Mouse (Mus musculus): ENCODE results near the gene Mst1. TPM values are rescaled to one million over a fixed set of nuclear protein-coding genes. Genes with fewer than 3 reads are reported as not detected.

Mst1 gene
- polyA plus RNA-seq, 1 experiment from 2014 or later = 1.8 TPM

GRCm38 (mm10) chr9:108126436-108127180 is 46.4 kb downstream of the Mst1 start:
- H3K36me3 ChIP-seq (ENCODE audit: control insufficient read depth, insufficient read depth, low read length) = no peaks in the 10 kb centered on the region
- no peak overlapping the region for H3K27ac ChIP-seq (ENCODE audit: low read depth, low read length)
- no peak overlapping the region for H3K9ac ChIP-seq (ENCODE audit: low read depth, low read length)
- no peak overlapping the region for H3K4me2 ChIP-seq
- no peak overlapping the region for H3K4me3 ChIP-seq (ENCODE audit: low read depth, low read length)
- H3K4me1 ChIP-seq (ENCODE audit: control insufficient read depth, insufficient read depth, low read length) = 0 out of 2 replicates have a peak, but pooled peaks cover 5% of the 10 kb centered on the region
- peaks cover 8% of the 10 kb centered on the region for H3K27me3 ChIP-seq (ENCODE audit: control insufficient read depth, insufficient read depth, low read length)
- no peak for ATAC-seq (replicated peaks; ENCODE audit: insufficient number of reproducible peaks, low FRiP score, low TSS enrichment)
- no peaks in the 10 kb centered on the region for H3K9me3 ChIP-seq (replicated peaks; ENCODE audit: control insufficient read depth, low read length)
- 81% methylated on average over 17 of the region's 17 CpGs for WGBS (ENCODE audit: insufficient replicate concordance)

DNA sequence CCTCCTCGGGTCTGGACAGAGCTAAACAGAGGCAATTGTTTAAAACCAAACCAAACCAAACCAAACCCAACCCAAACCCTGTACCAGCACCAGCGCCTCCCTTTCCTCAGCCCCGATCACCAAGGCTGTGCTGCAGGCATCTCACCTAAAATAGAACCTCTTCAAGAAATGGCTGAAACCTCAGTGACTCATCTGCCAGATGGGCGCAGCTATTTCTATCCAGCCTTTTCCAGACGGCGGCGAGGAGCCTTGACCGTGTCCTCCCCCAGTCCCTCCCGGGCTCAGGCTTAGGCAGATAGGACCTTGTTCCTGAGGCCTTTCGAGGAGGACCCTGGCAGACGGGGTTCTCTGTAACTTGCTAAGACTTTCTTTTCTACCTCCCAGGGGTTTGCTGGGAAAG is 48.0 kb downstream of the Mst1 start:
- no peaks in the 10 kb centered on the region for H3K36me3 ChIP-seq (ENCODE audit: control insufficient read depth, insufficient read depth, low read length)
- no peak overlapping the region for H3K27ac ChIP-seq (ENCODE audit: low read depth, low read length)
- no peak overlapping the region for H3K4me2 ChIP-seq
- H3K4me1 ChIP-seq (ENCODE audit: control insufficient read depth, insufficient read depth, low read length) = 0 out of 2 replicates have a peak, but pooled peaks cover 5% of the 10 kb centered on the region
- H3K9ac ChIP-seq (ENCODE audit: low read depth, low read length) = no peak overlapping the region
- H3K27me3 ChIP-seq (ENCODE audit: control insufficient read depth, insufficient read depth, low read length) = peaks cover 8% of the 10 kb centered on the region
- ATAC-seq (replicated peaks; ENCODE audit: insufficient number of reproducible peaks, low FRiP score, low TSS enrichment) = no peak
- WGBS (ENCODE audit: insufficient replicate concordance) = 63% methylated on average over 11 of the region's 11 CpGs
- no peak overlapping the region for H3K4me3 ChIP-seq (ENCODE audit: low read depth, low read length)
- H3K9me3 ChIP-seq (replicated peaks; ENCODE audit: control insufficient read depth, low read length) = no peaks in the 10 kb centered on the region

DNA sequence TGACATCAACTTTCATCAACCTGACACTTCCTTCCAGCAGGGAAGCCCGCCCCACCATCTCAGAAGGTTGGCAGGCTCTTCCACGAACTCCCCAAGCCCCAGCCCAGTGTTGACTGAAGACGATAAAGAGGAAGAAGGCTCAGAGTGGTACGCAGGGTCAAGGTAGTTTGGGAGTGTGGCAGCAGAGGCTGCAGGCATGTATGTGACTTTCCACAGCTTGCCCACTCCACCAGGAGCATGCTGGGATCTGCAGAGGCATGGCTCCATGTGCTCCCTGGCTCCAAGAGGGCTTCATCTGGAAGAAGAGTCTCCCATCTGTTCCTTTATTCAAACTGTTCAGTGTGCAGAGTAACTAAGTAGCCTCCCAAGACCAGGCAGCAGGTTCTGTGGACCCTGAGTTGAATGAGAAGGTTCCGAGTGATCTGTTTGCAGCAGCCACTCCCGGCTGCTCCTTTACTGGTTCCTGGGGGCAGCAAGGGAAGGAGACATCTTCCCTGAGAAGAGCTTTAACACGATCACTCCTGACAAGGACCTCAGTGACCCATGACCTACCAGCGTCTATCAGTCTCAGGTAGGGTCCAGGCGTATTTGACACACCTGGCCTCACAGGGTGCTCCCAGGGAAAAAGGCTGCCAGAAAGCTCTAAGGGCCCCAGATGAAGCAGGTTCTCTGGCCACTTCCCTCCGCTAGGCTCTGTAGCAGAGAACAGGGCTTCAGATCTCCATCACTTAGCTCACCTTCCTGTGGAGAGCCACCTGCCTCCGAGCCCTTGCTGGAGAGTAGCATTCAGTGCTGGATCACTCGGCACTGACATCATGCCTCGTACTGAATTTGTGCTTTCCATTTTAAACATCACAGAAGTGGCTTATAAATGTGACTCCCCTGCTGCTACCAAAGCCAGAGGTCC is 49.1 kb downstream of the Mst1 start:
- 67% methylated on average over 13 of the region's 13 CpGs for WGBS (ENCODE audit: insufficient replicate concordance)
- H3K4me3 ChIP-seq (ENCODE audit: low read depth, low read length) = no peak overlapping the region
- H3K9me3 ChIP-seq (replicated peaks; ENCODE audit: control insufficient read depth, low read length) = no peaks in the 10 kb centered on the region
- 0 out of 2 replicates have a peak, but pooled peaks cover 5% of the 10 kb centered on the region for H3K4me1 ChIP-seq (ENCODE audit: control insufficient read depth, insufficient read depth, low read length)
- no peaks in the 10 kb centered on the region for H3K36me3 ChIP-seq (ENCODE audit: control insufficient read depth, insufficient read depth, low read length)
- H3K27me3 ChIP-seq (ENCODE audit: control insufficient read depth, insufficient read depth, low read length) = peaks cover 8% of the 10 kb centered on the region
- no peak overlapping the region for H3K4me2 ChIP-seq
- ATAC-seq (replicated peaks; ENCODE audit: insufficient number of reproducible peaks, low FRiP score, low TSS enrichment) = no peak
- no peak overlapping the region for H3K9ac ChIP-seq (ENCODE audit: low read depth, low read length)
- no peak overlapping the region for H3K27ac ChIP-seq (ENCODE audit: low read depth, low read length)

- Histone ChIP-seq H3K4me3 (ENCODE audit: low read depth, low read length) (no peak overlapping the region), H3K9ac (ENCODE audit: low read depth, low read length) (no peak overlapping the region), H3K4me1 (ENCODE audit: control insufficient read depth, insufficient read depth, low read length) (0 out of 2 replicates have a peak, but pooled peaks cover 5% of the 10 kb centered on the region), H3K4me2 (no peak overlapping the region), H3K27ac (ENCODE audit: low read depth, low read length) (no peak overlapping the region), H3K9me3 (replicated peaks; ENCODE audit: control insufficient read depth, low read length) (no peaks in the 10 kb centered on the region), H3K27me3 (ENCODE audit: control insufficient read depth, insufficient read depth, low read length) (peaks cover 8% of the 10 kb centered on the region), H3K36me3 (ENCODE audit: control insufficient read depth, insufficient read depth, low read length) (no peaks in the 10 kb centered on the region)
- WGBS (ENCODE audit: insufficient replicate concordance) = 78% methylated on average over 5 of the region's 5 CpGs
- ATAC-seq (replicated peaks; ENCODE audit: insufficient number of reproducible peaks, low FRiP score, low TSS enrichment) = no peak
Observed at GRCm38 (mm10) chr9:108131502-108131901, 51.3 kb downstream of the Mst1 start.

GRCm38 (mm10) chr9:108132373-108132772 is 52.1 kb downstream of the Mst1 start:
- no peak overlapping the region for H3K27ac ChIP-seq (ENCODE audit: low read depth, low read length)
- no peak overlapping the region for H3K4me3 ChIP-seq (ENCODE audit: low read depth, low read length)
- H3K4me1 ChIP-seq (ENCODE audit: control insufficient read depth, insufficient read depth, low read length) = peaks cover 8% of the 10 kb centered on the region
- no peak for ATAC-seq (replicated peaks; ENCODE audit: insufficient number of reproducible peaks, low FRiP score, low TSS enrichment)
- no peaks in the 10 kb centered on the region for H3K9me3 ChIP-seq (replicated peaks; ENCODE audit: control insufficient read depth, low read length)
- H3K9ac ChIP-seq (ENCODE audit: low read depth, low read length) = no peak overlapping the region
- H3K4me2 ChIP-seq = no peak overlapping the region
- no peaks in the 10 kb centered on the region for H3K36me3 ChIP-seq (ENCODE audit: control insufficient read depth, insufficient read depth, low read length)
- peaks cover 8% of the 10 kb centered on the region for H3K27me3 ChIP-seq (ENCODE audit: control insufficient read depth, insufficient read depth, low read length)
- 82% methylated on average over 3 of the region's 3 CpGs for WGBS (ENCODE audit: insufficient replicate concordance)

- Histone ChIP-seq H3K27ac (ENCODE audit: low read depth, low read length) (no peak overlapping the region), H3K4me3 (ENCODE audit: low read depth, low read length) (no peak overlapping the region), H3K4me1 (ENCODE audit: control insufficient read depth, insufficient read depth, low read length) (peaks cover 14% of the 10 kb centered on the region), H3K9ac (ENCODE audit: low read depth, low read length) (no peak overlapping the region), H3K4me2 (no peak overlapping the region), H3K9me3 (replicated peaks; ENCODE audit: control insufficient read depth, low read length) (no peaks in the 10 kb centered on the region), H3K36me3 (ENCODE audit: control insufficient read depth, insufficient read depth, low read length) (no peaks in the 10 kb centered on the region), H3K27me3 (ENCODE audit: control insufficient read depth, insufficient read depth, low read length) (peaks cover 6% of the 10 kb centered on the region; the same call in 1 of the 2 replicates)
- no peak for ATAC-seq (replicated peaks; ENCODE audit: insufficient number of reproducible peaks, low FRiP score, low TSS enrichment)
- WGBS (ENCODE audit: insufficient replicate concordance) = 80% methylated on average over 1 of the region's 1 CpGs
Observed at GRCm38 (mm10) chr9:108133478-108133877, 53.2 kb downstream of the Mst1 start.

Small RNA genes within 50 kb of the gene (microRNA-seq; reads per million reads assigned to microRNA genes)
- gene Gm47303 (ENCODE audit: borderline number of aligned reads) (not detected), gene Mir7088 (ENCODE audit: borderline number of aligned reads) (not detected)

Other genes with a start within 250 kb of the Mst1 start
- 46.0 and 51.3 TPM in 2 replicates for gene Rbm6, start 207.2 kb upstream of the Mst1 start, polyA plus RNA-seq (2014; fragmentation: Nextera tagmentation; extraction: Ambion mirVana)
- 9.6 and 11.9 TPM in 2 replicates for gene Mon1a, start 192.3 kb upstream of the Mst1 start, polyA plus RNA-seq (2014; fragmentation: Nextera tagmentation; extraction: Ambion mirVana)
- 1.3 and 1.6 TPM in 2 replicates for gene Mst1r, start 173.6 kb upstream of the Mst1 start, polyA plus RNA-seq (2014; fragmentation: Nextera tagmentation; extraction: Ambion mirVana)
- gene Actl11, start 152.0 kb upstream of the Mst1 start, polyA plus RNA-seq (2014; fragmentation: Nextera tagmentation; extraction: Ambion mirVana) = not detected in 2 replicates
- gene Camkv, start 144.8 kb upstream of the Mst1 start, polyA plus RNA-seq (2014; fragmentation: Nextera tagmentation; extraction: Ambion mirVana) = 0.46 and 0.70 TPM in 2 replicates
- 14.5 and 16.7 TPM in 2 replicates for gene Traip, start 130.3 kb upstream of the Mst1 start, polyA plus RNA-seq (2014; fragmentation: Nextera tagmentation; extraction: Ambion mirVana)
- 43.9 and 47.8 TPM in 2 replicates for gene Uba7, start 104.9 kb upstream of the Mst1 start, polyA plus RNA-seq (2014; fragmentation: Nextera tagmentation; extraction: Ambion mirVana)
- gene Gm20661, start 97.4 kb upstream of the Mst1 start, polyA plus RNA-seq (2014; fragmentation: Nextera tagmentation; extraction: Ambion mirVana) = 3.2 and 4.0 TPM in 2 replicates
- gene Inka1, start 94.6 kb upstream of the Mst1 start, polyA plus RNA-seq (2014; fragmentation: Nextera tagmentation; extraction: Ambion mirVana) = 66.6 and 66.8 TPM in 2 replicates
- gene Cdhr4, start 87.9 kb upstream of the Mst1 start, polyA plus RNA-seq (2014; fragmentation: Nextera tagmentation; extraction: Ambion mirVana) = 7.0 and 10.2 TPM in 2 replicates
- gene Gm20662, start 84.1 kb upstream of the Mst1 start, polyA plus RNA-seq (2014; fragmentation: Nextera tagmentation; extraction: Ambion mirVana) = 0.52 and 0.90 TPM in 2 replicates
- 17.0 and 25.5 TPM in 2 replicates for gene Ip6k1, start 77.9 kb upstream of the Mst1 start, polyA plus RNA-seq (2014; fragmentation: Nextera tagmentation; extraction: Ambion mirVana)
- gene Gmppb, start 31.2 kb upstream of the Mst1 start, polyA plus RNA-seq (2014; fragmentation: Nextera tagmentation; extraction: Ambion mirVana) = 24.0 and 24.5 TPM in 2 replicates
- 1.1 and 1.9 TPM in 2 replicates for gene Amigo3, start 27.3 kb upstream of the Mst1 start, polyA plus RNA-seq (2014; fragmentation: Nextera tagmentation; extraction: Ambion mirVana)
- 23.4 and 27.2 TPM in 2 replicates for gene Rnf123, start 2.9 kb downstream of the Mst1 start, polyA plus RNA-seq (2014; fragmentation: Nextera tagmentation; extraction: Ambion mirVana)
- 64.5 and 70.7 TPM in 2 replicates for gene Apeh, start 14.2 kb downstream of the Mst1 start, polyA plus RNA-seq (2014; fragmentation: Nextera tagmentation; extraction: Ambion mirVana)
- 0.58 and 0.77 TPM in 2 replicates for gene Bsn, start 109.9 kb downstream of the Mst1 start, polyA plus RNA-seq (2014; fragmentation: Nextera tagmentation; extraction: Ambion mirVana)
- 115 and 149 TPM in 2 replicates for gene Dag1, start 183.5 kb downstream of the Mst1 start, polyA plus RNA-seq (2014; fragmentation: Nextera tagmentation; extraction: Ambion mirVana)
- gene Nicn1, start 210.0 kb downstream of the Mst1 start, polyA plus RNA-seq (2014; fragmentation: Nextera tagmentation; extraction: Ambion mirVana) = 25.1 and 26.0 TPM in 2 replicates
- 12.9 and 15.3 TPM in 2 replicates for gene Amt, start 216.4 kb downstream of the Mst1 start, polyA plus RNA-seq (2014; fragmentation: Nextera tagmentation; extraction: Ambion mirVana)
- 252 and 277 TPM in 2 replicates for gene Rhoa, start 225.7 kb downstream of the Mst1 start, polyA plus RNA-seq (2014; fragmentation: Nextera tagmentation; extraction: Ambion mirVana)
- gene Tcta, start 225.7 kb downstream of the Mst1 start, polyA plus RNA-seq (2014; fragmentation: Nextera tagmentation; extraction: Ambion mirVana) = 28.5 and 34.7 TPM in 2 replicates